Mouse (Mus musculus) kidney, adult 10 weeks (tissue): ENCODE data around the gene Vmn2r108. TPM values are rescaled to one million over a fixed set of nuclear protein-coding genes. Genes with fewer than 3 reads are reported as not detected.

Source experiments
- polyA plus RNA-seq: library from polyadenylated mRNA; stranded (reverse); fragments of 350-450 nt; fragmentation: Illumina TruSeq; extraction: RNeasy Lipid Tissue Mini Kit (QIAGEN cat#74804); gene quantifications from one replicate; pipeline ENCODE4 v1.2.3, GENCODE M21; 2014; ENCODE audit warnings: low read depth, low replicate concordance

The Vmn2r108 gene
- not detected for polyA plus RNA-seq

GRCm38 (mm10) chr17:20481231-20481630, at the start of gene Vmn2r108:
Vmn2r108 (minus strand) TSS chr17:20481331.

GRCm38 (mm10) chr17:20497858-20498257, 16.7 kb upstream of the Vmn2r108 start, which contains the start of gene Vmn1r225:
Vmn1r225 (plus strand) TSS chr17:20498158.

GRCm38 (mm10) chr17:20413846-20414245, 67.3 kb downstream of the Vmn2r108 start, which contains the start of gene Vmn1r224:
Vmn1r224 (plus strand) TSS chr17:20414146.

Other genes with a start within 250 kb of the Vmn2r108 start
- gene Vmn2r105, start 246.3 kb downstream of the Vmn2r108 start, polyA plus RNA-seq, result not detected
- not detected for gene Vmn2r106, start 195.8 kb downstream of the Vmn2r108 start, polyA plus RNA-seq
- gene Vmn2r107, start 136.1 kb downstream of the Vmn2r108 start, polyA plus RNA-seq, result not detected
- not detected for gene Vmn1r224, start 67.2 kb downstream of the Vmn2r108 start, polyA plus RNA-seq
- gene Vmn1r225, start 16.8 kb upstream of the Vmn2r108 start, polyA plus RNA-seq, result not detected
- gene Vmn2r109, start 83.4 kb upstream of the Vmn2r108 start, polyA plus RNA-seq, result not detected
- gene Vmn2r110, start 115.1 kb upstream of the Vmn2r108 start, polyA plus RNA-seq, result not detected
- gene Fpr-rs3, start 143.5 kb upstream of the Vmn2r108 start, polyA plus RNA-seq, result not detected
- gene Vmn1r226, start 201.5 kb upstream of the Vmn2r108 start, polyA plus RNA-seq, result not detected
- gene Vmn1r227, start 248.5 kb upstream of the Vmn2r108 start, polyA plus RNA-seq, result not detected